Mouse (Mus musculus) R1 (cell line): ENCODE results near the gene Scamp4.
A peak's percentile ranks its signal among the peaks of the same experiment; 100 is the strongest.

Source experiments
- DNase-seq: peaks from one replicate; pipeline ENCODE4 v3.0.0-alpha.2; 2018; ENCODE audit warnings: low read depth, low spot score

Scamp4 gene

DNA sequence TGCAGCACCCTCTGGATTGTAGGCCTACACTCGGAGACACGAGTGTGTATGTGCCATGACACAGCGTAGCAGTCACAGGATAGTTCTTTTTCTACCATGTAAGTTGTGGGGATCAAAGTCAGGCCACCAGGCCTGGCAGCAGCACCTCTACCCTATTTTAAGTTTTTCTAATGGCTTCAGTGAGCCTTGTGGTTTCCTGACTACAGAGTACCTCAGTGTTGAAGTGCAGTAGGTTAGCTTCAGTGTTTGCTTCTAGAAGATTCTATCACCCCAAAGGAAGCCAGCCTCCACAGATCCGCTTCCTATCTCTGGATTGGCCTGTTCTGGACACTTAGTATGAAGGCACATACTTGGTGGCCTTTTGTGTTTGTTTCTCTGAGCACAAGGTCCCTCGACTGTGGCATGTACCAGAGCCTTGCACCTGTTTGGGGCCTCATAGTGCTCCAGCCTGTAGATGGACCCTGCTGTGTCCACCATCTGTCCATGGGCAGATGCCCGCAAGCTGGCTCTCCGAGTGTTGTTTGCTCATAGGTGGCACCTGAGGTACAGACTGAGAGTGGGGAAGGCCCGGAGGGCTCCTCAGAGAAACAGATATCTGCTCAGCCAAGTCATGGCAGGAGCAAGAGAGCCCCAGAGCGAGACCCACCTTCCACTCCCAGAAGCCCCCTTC, 7.6 kb downstream of the Scamp4 start:
- no peak for DNase-seq

DNA sequence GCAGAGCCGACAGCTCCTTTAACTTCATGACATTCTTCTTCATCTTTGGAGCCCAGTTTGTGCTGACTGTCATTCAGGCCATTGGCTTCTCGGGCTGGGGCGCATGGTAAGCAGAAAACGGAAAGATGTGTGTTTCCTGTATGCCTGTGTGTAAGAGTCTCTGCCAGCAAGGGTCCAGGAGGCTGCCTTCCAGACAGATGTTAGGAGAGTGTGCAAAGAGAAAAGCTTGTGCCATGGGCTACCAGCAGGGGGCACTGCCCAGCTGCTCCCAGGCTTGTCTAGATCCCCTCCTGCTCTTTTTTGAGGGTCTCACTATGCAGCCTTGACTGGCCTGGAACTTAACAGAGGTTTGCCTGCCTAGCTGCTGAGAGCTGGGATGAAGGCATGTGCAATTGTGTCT, 8.4 kb downstream of the Scamp4 start:
- peak; percentile 62 for DNase-seq

DNA sequence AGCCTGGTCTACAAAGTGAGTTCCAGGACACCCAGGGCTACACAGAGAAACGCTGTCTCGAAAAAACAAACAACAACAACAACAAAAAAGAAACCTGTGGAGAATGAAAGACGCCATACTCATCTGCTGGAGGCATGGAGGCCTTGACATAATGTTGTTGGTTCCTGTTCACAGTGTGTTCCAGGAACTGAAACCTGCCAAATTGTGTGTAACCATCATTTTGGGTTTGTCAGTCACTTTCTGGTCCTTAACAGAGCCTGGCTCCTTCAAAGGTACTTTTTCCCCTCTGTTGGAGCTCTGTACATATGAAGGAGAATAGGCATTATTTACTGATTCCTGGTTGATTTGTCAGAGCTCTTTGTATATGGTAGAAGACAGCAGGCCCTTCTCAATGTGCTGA, 9.2 kb downstream of the Scamp4 start:
- no peak for DNase-seq

DNA sequence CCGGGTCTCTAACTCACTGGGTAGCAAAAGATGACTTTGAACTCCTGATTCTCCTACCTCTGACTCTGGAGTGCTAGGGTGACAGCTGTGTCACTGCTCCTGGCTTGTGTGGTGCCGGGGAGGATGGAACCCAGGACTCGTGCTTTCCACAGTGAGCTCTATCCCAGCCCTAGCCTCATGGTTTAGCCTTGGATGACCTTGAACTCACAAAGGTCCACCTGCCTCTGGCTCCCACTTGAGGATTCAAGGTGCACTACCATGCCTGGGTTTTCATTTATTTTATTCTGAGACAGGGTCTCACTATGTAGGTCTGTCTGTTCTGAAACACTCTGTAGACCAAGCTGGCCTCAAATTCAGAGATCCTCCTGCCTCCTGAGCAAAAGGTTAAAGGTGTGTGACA, 11.1 kb downstream of the Scamp4 start:
- DNase-seq, result peak; percentile 70

DNA sequence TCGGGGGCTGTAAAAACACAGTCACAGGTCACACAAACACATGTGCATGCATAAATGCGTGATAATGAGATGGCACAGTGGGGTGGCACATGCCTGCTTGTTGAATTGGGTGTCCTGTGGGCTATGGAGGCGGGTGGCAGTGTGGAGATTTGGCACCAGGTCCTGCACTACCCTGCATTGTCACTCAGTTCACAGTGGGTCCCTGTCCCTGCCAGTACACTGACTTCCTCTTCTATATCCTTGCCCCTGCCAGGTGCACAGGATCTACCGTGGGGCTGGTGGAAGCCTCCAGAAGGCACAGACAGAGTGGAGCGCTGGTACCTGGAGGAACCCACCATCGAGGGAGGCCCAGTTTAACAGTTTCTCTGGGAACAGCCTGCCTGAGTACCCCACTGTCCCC, 11.7 kb downstream of the Scamp4 start:
- DNase-seq, result no peak

DNA sequence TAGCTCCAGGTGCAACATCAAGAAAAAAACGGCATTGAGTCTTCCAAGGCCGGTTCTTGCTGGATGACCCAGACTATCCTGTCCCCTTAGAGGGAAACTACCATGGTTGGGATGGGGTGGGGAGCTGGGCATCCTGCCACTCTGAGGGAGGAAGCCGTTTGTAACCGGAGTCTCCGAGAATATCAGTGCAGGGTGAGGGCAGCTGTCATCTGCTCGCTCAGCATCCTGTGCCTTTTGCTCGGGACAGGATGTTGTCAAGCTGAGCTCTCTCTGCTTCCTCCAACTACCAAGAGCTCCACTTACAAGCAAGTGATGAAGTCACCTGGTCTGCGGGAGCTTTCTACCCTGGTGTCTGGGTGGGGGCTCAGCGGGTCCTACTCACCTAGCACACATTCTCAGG, 15.5 kb downstream of the Scamp4 start:
- no peak for DNase-seq

DNA sequence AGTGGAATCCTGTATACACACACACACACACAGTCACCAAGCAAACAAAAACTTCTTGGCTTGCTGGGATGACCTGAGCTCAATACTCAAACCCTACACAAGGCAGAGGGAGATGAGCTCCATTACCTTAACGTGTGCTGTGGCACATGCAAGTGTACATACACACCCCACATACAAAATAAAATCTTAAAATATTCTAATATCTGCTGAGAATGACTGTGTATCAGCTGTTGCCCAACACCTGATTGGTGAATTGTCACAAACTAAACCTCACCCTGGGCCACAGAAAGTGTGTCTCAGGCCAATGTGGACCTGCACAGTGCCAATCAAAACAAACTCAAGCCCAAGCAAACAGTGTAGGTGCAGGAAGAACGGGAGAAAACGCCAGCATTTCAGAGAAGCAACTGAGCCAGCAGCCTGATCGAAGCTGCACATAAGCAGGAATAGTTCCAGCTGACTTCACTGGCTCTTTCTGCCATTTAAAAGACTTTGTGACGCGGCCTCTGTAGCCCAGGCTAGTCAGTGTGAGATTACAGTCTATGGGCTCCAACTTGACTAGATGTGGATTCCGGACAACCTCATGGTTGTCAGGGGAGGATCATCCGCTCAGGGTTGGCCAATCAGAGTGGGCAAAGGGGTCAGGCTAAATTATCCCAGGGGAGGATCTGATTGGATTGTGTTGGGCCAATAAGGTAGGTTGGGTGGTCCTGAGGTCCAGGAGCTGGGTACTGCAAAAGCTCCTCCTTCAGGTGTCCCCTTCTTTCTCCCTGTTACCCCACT, 17.0 kb downstream of the Scamp4 start:
- peak; percentile 94 for DNase-seq

DNA sequence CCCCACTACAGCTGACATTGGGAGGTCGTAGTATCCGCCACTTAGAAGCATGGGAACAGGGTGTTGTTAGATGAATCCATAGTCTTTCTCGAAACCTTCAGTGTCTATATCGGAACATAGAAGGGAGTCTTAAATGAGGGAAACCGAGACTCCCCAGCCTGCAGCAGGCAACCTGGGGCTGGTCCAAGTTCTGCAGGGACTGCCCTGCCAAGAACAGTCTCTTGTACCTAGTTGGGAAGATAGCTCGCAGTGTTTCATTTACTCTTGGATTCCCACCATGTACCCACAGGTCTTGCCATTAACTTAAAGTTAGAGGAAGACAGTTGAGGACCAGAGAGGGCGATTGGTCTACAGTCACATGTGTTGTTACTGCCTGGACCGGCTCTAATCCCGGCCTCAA, 17.7 kb downstream of the Scamp4 start:
- DNase-seq, result no peak

DNA sequence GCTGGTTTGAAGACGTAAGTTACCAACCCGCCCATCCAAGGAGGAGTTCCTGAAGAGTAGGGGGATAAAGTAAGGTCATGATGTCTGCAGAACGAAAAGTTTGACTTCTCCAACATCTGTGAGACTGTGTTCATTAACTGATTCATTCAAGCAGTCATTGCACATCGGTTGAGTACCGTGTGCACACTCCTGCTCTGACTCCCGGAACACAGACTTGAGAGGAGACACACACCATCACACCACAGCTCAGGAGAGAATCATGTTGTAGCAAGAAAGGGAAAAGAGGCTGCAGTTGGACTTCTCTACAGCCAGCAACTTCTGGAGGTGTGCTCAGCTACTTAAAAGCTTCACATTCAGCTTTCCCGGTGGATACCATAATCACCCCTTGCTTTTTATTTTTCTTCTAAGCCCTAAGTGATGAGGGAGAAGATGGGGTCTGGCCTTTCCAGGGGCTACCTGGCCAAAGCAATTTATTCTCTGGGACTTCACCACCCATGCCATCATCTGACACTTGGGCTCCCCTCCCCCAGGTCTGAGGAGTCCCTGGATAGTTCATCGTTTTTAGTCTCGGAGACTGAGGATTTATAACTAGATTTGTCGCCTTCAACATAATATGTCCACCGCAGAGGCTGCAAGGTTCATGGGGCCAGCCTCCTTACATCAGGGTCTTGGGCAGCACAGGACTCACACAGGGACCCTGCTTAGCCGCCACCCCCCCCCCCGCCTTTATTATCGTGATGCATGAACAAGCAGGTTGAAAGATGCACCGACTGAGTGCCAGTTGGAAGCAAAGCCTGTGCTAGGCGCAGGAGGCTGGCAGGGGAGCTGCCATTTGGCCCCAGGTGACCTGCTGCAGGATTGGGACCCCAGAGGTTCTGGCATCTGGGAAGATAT, 18.4 kb downstream of the Scamp4 start:
- DNase-seq, result no peak

DNA sequence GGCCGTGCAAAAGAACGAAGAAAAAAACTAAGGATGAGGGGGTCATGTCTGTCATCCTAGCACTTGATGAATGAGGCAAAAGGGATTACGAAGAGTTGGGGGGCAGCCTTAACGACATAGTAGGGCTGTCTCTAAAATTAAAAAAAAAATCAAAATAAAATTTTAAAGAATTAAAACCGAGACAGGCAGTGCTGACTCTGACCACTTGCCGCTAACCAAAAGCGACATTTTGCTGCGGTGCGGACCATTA, 18.9 kb downstream of the Scamp4 start:
- no peak for DNase-seq

DNA sequence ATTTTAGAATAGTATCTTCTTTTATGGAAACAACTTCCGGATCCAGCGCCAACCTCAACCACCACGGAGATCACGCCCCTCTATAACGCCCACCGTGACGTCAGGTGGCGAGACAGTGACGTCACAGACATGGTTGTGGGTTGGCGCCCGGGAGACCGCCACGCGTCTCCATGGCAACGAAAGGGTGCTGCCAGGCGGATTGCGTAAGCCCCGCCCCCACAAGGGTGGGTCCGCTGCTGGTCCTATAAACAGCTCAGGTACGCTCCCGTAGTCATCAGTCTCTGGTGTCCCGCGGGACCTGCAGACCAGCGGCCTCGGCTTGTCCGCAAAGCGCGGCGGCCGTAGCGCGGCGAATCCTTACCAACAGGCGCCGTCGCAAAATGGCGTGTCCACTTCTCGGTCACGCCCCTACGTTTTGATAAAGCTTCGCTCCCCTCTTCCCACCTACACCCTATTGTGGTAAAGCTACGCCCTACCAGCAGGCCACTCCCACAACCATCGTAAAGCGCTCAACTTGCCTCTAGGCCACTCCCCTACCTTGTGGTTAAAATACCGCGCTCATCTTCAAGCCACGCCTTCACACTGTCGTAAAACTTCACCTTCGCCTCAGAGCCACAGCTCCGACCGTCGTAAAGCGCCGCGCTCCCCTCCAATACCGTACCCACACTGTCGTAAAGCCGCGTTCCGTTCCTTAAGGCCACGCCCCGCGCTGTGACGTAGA, 19.4 kb downstream of the Scamp4 start:
- DNase-seq, result peak; percentile 100

DNA sequence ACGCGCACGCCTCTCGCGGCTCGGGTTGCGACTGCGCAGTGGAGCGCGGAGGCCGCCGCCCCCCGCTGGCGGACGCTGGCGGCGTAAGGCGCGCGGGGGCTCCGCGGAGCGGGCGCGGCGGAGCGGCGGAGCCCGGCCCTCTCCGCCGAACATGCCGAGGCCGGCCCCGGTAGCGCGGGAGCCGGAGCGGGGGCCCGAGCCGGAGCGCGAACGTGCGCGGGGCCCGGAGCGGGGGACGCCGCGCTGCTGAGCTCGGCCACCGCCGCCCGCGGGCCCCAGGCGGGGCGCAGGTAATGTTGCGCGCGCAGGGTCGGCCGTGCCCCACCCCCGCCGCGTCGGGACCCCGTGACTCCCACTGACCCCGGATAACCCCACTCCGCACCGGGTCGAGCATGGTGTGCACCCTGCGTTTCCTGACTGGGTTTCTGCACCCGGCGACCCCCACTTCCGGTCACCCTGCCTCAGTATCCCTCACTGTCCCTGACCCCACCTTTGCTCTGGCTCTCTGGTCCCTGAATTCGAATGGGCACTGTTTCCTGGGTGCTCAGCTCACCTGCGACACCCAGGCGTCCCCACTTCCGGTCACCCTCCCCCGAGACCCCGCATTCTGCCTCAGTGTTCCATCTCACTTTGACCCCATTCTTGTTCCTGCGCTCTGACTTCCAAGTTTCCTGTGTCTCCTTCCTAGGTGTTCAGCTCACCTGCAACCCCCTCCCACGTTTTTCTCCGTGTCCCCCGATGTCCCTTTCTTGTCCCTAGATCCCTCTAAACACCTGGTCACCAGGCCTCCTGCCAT, 20.2 kb downstream of the Scamp4 start, which contains the start of gene Csnk1g2:
Csnk1g2 (plus strand) TSS at position 178 of the 796 bp plus-strand sequence.
- DNase-seq, result peak; percentile 59

DNA sequence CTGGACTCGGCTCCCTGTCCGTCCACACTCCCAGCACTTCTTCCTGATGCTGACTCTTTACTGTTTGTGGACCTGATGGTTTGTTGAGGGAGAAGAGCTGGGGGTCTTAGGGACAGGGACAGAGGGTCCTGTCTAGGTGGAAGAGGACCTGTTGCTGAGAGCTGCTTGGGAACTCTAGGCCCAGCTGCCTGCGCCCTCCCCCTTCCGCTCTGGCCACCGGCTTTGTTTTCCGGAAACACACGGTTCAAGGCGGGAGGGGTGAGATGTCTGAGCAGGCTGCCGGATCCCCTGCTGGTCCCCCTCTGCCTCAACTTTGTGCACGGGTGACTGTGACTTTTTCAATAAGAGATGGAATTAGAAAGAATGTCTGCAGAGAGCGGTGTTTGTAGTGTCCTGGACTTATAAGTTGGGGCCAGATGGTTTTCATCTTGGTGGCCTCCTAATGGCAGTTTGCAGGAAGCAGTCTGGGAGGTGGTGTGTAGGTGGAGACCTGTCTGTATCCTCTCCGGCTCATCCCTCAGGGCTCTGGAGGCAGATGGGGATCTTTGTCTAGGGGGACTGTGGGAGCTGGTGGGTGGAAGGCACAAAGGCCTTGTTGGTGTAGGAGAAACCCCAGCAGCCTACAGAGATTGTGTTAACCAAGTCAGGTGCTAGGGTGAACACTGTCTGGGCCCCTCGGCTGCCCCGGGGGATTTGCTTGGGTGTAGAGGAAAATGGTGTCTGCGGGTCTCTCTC, 21.0 kb downstream of the Scamp4 start:
- peak; percentile 68 for DNase-seq

DNA sequence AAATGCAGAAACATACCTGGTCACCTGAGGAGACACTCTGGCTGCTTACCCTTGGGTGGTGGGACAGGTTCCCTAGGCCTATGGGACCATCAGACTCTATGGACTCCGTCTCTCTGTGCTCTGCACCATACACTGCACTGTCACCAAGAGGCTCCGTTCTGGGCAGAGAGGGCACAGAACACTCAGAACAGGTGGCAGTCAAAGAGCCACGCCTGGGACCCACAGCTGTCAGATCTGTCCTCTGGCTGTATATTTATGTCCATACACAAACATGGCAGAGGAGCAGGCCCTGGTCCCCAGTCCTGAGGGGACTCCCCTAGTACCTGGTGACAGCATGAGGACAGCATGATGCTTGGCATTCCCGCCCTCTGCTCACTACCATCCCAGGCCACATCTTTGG, 23.1 kb downstream of the Scamp4 start:
- DNase-seq, result no peak

DNA sequence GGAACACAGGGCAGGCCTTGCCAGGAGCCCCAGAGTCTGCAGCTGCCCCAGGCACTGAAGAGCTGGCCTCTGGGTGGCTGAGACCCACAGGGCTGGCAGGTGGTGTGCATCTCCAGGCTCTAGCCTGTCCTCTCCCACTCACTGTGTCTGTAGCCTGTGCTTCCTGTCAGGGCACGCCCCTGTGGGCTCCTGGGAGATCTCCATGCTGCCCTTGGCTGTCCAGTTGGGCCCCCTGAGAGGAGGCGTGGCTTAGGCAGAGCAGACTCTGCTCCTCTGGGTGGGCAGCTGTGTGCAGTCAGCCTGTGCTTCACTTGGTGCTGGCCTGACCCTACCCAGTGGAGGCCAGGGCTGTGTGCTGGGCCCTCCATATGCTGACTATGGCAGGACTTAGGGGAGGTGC, 25.0 kb downstream of the Scamp4 start:
- no peak for DNase-seq

DNA sequence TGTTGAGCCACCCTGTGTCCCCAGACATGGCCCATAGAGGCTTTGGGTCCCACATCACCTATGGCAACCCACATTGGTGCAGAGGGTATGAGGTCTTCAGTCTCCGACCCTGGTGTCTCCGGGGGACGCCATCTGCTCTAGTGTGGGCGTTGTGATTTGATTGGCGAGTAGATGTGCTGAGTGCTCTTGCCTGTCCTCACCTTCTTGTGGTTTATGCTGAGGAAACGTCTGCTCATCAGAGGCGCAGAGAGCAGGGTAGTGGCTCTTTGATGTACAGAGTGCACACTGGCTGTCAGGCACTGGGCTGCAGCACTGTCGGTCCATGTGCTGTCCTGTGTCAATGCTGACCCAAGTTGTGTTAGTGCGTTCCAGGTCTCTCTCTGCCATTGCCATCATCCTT, 26.3 kb downstream of the Scamp4 start:
- no peak for DNase-seq

DNA sequence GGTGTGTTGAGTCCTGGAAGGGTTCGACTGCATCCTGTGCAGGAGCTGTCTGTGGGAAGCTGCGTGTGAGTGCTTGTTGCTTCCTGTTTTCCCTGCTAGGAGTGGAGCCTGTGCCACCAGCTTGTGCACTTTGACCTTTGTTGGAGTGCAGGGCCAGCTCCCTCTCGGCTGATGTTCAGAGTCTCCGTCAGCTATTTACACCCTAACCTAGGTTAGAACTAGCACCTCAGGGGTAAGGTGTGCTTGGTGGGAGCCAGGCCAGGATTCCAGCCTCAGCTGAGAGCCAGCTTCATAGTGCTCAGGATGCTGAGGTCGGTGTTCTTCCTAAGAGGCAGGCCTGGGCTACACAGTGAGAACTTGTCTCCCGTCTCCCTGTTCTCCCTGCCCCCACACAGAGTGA, 32.7 kb downstream of the Scamp4 start:
- no peak for DNase-seq

DNA sequence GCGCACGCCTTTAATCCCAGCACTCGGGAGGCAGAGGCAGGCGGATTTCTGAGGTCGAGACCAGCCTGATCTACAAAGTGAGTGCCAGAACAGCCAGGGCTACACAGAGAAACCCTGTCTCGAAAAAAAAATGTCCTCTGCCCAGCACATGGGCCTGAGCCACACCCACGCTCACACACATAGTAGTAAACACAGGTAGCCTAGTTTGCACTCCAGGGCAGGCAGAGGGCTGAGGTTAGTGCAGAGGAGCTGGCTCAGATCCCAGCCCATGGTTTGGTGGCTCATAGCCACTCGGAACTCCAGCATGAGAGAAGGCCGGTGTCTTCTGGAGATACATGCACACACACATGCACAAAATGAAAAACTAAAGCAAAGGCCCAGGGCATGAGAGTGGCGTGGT, 44.3 kb downstream of the Scamp4 start:
- DNase-seq, result no peak

DNA sequence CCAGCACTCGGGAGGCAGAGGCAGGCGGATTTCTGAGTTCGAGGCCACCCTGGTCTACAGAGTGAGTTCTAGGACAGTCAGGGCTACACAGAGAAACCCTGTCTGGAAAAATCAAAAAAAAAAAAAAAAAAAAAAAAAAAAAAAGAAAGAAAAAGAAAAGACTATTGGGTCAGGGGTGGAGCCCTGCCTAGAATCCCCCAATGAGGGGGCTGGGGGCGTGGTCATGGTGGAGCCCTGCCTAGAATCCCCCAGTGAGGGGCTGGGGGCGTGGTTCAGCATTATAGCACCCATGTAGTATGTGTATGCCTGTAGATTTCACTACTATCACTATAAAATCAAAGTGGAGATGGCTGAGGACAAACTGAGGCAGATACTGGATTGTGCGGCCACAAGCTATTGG, 47.2 kb downstream of the Scamp4 start:
- DNase-seq, result peak; percentile 72

DNA sequence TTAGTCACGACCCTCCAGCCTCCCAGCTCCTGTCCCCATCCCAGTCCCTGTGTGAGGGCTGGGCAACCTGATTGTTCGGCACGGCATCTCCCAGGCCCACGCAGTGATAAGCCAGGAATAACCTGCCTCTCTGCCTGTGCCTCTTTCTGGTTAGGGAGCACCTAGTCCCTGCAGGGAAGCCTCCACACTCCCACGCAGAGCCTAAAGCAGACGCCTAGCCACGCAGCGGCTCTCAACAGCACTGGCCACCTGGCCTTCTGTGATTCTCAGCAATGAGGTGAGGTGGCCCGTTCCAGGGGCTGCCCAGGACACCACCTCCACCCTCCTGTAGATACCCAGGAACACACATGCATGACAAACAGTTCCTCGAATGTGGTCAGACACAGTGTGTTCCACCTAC, 47.7 kb downstream of the Scamp4 start:
- DNase-seq, result no peak
